Mouse (Mus musculus) E14TG2a.4 (cell line): ENCODE measurements around the gene Tymp.

ENCODE experiments used
- CTCF ChIP-seq: conservative IDR thresholded peaks from 2 replicates; pipeline ENCODE4 v1.5.1; 2014; ENCODE audit warnings: low read length
- NANOG ChIP-seq: IDR thresholded peaks from 2 replicates; pipeline ENCODE4 v1.6.1; 2014; ENCODE audit warnings: borderline replicate concordance, low read length, mixed read lengths
- POU5F1 ChIP-seq: IDR thresholded peaks from 2 replicates; pipeline ENCODE4 v1.6.1; 2014; ENCODE audit warnings: low read length, borderline replicate concordance

- TF ChIP-seq CTCF, result peak; percentile 54
- no peak for TF ChIP-seq POU5F1
- TF ChIP-seq NANOG, result no peak
Measured at GRCm38 (mm10) chr15:89373762-89374248, 3.0 kb downstream of the Tymp start, which contains the start of gene Sco2.
